Mouse (Mus musculus) frontal cortex, adult (tissue): ENCODE results near the gene Mrpl28.
"Not testable (repeated sequence)": the region's sequence is repeated elsewhere in the genome, so short reads cannot be mapped to it uniquely, and the experiment has no call there.

ENCODE experiments used
- ATAC-seq: cut with Nextera tagmentation; 2 replicates; pipeline ENCODE4 v1.9.2; 2017; ENCODE audit warnings: mild to moderate bottlenecking, moderate library complexity, mixed read lengths; ENCODE audit not compliant: low TSS enrichment

The Mrpl28 gene

DNA sequence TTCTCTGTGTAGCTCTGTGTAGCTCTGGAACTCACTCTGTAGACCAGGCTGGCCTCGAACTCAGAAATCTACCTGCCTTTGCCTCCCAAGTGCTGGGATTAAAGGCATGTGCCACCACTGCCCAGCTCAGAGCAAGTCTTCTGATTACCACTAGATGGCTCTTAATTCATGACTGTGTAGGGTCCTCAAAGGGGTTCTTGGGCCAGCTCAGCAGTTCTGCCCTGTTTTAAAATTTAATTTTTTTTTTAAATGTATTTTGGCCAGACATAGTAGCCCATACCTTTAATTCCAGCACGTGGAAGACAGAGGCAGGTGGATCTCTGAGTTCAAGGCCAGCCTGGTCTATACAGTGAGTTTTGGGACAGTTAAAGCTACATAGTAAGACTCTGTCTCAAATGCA lies 51.9 kb downstream of the Mrpl28 start:
- not testable (repeated sequence) for ATAC-seq
